Mouse (Mus musculus) frontal cortex, postnatal 10 days (tissue): ENCODE measurements at regions not wholly inside any gene's neighbourhood (a gene's known extent, or its start where the extent isn't known, plus 50 kb on each side); places are given as distances from the start of the nearest gene placed in this dataset.
"Not testable (repeated sequence)": the region's sequence is repeated elsewhere in the genome, so short reads cannot be mapped to it uniquely, and the experiment has no call there.

Source experiments
- DNase-seq, 2 experiments: peaks; one replicate each; pipeline ENCODE4 v3.0.0; 2022; ENCODE audit warnings: low spot score in 2 of 2, mixed read lengths in 1 of 2

DNA sequence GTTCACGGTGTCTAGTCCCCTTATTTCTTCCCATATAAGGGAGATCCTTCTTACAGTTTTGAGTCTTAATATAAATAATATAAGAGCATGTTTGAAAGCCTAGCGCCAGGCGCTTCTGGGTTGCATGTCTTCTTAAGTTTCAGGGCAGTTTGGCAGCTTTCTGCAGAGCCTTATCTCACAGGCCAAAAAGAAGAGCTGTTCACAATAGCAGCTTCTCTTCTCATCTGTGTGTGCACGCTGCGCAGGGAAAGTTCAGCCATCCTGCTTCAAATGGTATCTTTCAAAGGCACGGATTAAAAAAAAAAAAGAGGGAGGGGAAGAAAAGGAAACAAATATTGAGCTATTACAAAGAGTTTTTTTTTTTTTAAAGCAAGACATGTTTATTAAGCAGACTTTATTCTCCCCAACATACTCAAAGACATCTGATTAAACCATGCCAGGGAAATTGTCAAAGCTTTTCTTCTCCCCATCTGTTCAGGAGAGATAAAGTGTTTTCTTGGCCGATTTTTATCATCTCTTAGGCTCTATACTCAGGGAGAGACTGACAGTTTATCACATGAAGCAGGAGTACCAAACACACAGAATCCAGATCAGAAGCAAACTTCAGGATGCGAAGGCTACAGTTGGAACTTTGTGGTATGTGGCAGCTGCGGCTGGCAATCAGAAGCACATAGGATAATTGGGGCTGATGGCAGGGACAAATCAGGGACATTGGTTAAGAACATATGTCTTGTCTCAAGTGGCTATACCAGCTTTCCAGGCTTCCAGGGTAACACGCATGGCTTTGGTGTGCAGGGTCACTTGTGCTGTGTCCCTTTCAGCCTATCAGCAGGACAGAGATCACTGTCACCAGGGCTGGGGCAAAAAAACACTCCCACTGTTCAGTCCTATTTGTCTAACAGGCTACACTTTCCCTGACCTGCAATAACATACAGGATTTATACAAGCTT lies 206.9 kb upstream of the Pfkp start:
- no peak for DNase-seq

DNA sequence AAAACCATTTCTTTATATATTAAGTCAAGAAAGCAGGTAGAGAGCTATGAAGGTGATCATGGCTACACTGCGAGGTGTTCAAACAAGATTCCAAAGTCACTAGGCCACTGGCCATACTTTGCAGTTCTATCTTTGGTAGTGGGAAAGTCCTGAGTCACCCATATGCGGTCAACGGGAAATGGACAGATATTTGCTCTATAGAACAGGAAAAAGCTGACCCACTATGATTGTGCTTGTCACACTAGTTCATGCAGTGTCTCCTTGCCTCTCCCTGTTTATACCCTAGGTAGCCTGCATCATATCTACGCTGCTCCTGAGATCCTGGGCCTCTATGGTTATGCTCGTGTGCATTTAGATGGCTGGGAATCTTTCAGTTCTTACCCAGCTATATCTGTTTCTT lies 188.9 kb upstream of the Pfkp start:
- DNase-seq, result no peak

DNA sequence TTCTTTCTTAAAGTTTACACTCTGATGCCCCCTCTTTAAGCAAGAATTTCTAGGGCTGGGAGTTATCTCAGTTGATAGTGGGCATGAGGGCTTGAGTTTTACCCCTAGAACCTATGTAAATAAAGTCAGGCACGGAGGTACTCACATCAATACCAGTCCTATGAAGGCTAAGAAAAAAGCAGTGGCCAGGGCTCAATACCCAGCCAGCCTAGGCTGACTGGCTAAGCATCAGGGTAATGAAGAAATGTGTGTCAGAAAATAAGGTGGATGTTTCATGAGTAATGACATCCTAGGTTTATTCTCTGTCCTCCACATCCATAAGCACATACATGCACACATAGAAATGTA lies 188.5 kb upstream of the Pfkp start:
- no peak for DNase-seq

DNA sequence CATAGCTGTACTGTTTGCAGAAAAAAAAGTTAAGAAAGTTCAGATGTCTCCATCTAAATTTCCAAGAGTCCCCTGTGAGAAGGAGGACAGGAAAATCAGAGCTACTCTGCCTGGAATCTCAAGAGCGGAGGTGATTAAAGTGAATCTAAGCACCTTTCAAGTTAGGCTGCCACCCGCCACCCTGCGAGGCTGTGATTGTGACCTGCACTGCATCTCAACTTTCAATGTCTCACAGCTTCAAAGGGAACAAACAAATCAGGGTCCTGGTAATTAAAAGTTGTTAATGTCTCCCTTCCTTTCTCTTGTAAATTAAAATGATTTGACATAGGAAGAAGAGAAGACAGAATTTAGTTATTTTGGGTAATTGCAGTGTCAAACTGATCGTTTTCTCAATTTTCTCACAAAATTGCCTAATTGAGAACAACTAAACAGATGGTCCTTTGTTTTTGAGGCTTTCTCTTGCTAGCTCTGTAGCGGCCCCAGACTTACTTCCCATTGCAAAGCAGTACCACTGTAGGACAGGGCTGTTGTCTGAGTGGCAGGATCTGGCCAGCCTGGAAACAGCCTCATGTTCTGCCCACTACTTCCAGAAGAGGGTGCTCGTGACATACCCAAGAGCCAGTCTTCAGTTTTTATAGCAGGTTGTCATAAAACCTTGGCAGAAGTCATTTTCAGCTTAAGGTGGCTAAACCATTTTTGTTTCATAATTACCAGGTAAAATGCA lies 187.9 kb upstream of the Pfkp start:
- DNase-seq, result peak; percentile 22 to 61

DNA sequence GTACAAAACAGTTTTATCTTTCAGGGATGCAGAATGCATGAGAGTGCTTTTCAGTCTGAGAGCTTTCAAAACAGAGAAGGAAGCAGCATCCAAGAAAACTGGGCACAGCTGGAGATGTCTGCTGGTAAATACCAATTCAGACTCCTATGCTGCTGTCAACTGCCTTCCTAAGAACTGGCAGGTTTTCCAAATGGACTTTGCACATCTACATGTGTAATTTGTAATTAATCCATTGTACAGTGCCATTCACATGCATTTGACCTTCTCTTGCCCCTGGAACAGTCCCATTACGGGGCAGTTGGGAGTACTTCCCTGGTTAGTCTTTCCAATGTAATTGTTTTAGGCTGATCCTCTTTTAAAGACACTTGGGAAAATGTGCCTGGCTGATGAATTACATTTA lies 181.3 kb upstream of the Pfkp start:
- no peak for DNase-seq

DNA sequence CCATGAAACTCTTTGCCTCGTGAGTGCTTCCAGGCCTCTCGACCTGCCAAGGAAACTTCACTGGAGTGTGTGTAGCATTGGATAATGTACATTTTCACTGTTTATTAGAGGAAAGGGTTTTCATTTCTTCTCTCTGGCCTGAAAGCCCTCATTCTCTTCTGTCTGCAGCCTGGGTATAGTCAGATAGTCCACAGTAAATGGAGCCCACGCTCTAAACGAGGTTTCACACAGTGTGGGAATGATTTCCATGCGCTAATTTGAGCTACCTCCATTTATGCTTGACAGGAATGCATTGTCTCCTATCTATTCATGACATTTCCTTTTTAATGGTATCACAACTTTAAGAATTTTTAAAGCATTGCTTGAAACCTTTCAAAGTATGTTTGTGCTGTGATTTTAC lies 180.8 kb upstream of the Pfkp start:
- DNase-seq, result no peak

DNA sequence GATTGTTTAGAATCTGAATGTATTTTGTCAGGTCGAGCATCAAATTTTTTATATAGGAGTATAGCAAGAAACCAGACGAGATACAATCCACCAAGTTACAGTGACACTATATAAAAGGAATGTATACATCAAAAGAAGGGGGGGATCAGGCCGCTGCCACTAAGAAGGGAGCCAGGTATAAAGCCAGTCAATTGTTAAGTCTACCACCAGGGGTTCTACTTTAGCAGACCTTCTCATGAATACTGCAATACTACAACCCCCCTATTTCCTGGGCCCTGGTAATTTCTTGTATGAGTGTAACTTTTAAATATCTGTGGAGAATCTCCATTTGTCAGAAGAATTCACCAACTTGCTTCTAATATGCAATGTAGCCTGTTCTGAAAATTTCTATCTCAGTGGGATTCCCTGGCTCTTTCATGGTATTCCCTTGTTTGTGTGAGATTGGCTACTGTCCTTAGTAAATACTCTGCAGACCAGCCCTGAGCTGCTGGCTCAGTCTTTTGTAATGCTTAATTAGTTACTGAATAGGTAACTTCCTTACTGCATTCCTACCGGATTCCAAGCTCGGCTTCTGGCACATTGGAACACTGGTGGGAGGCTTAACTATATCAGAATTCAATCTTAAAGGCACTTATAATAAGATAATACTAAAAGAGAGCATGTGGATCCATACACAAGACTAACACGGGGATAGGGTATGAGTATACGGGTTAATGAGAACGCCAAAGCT lies 180.2 kb upstream of the Pfkp start:
- DNase-seq, result not testable (repeated sequence)

DNA sequence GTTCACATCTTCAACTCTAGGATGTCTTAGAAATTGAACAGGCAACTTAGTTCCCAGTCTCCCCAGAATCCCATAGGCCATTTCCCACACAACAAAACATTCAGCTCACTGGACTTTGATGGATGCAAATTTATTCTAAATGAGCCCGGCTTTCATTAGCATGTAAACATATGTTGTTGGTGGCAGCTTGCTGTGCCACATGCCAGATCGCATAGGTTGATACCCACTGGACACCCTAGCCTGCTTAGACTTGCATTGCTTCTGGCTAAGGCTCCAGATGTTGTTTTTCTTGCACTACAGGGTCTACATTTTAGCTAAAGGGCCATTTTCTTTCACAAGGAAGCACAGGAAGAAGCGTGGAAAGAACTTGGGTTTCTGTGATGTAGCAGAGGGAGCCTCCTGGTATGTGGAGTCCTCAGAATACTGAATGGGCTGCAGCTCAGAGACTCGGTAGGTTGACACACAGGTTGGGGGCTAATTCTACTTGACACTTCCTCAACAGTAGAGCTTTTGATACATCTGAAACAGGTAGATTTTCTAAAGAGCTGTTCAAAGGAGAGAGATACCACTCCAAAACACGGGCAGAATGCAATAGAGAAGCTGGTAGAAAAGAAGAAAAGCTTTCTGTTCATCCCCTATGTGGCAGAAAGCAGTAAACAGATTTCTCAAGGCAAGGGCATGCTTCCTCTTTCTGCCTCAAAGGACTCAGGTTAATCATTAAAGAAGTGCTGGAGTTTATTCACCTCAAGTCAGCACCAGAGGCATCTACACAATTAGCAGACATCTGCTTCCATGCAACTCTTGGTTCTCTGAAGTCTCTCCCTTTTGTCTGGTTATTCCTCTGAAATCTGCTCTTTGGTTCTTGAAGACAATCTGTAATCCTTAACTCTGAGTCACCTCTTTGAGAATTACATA lies 153.9 kb upstream of the Pfkp start:
- DNase-seq, result no peak

DNA sequence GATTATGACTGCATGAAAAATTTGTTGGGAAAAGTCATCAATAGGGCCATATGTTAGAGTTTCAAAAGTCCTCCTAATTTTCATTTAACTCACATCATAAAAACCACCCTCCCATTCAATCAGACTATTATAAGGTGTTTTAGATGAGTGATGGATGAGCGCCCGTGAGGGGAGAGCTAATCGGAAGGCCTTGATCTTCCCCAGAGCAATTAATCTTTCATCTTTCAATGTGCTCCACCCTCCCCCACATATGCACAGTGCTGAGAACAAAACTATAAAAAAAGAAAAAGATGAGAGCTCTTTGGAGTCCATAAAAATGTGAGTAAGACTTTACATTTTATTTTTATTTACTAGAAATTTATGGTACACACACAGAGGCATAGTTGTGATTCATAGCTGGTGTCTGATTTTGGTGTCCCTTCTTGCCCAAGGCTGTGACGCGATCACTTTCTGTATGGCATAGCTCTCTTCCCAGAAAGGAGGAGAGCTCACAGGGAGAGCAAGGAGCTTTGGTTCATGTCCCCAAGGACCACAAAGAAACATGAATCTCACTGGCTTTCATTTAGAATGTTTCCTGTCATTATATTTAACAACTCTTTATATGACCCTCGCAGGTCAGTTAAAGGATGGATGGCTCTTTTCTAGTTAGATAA lies 119.5 kb upstream of the Pfkp start:
- no peak for DNase-seq

DNA sequence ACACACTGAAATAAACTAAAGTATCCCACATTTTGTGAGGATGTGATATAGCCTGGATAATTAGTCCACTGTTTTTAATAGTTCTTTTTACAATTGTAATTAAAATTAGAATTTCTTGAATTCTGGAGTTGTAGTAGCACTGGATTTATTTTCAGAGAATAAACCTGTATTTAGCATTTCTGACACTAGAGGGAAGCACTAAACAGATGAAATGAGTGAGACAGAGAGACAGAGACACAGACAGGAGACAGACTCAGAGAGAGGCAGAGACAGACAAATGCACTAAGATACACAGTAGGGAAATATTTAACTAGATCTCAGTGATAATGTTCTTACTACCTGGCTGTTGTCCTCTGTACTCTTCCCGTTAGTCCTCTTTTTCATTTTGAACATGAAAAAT lies 108.6 kb upstream of the Pfkp start:
- no peak for DNase-seq

DNA sequence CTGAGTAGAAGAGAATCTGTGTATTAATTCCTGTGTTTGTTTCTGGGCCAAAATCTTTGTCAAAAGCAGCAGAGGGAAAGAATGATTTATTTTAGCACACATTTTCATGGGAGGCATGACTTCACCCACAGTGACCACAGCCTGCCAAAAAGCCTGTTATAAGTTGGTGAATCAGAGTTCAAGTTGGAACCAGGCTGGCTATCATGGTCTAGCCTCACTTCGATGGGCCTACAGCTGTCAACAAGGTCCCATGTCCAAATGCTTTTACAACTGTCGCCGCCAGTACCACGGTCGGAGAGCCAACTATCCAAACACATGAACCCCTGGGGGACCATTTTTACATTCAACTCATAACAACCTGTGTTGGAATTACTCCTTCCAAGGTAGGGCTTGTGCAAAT lies 103.0 kb upstream of the Pfkp start:
- DNase-seq, result no peak

DNA sequence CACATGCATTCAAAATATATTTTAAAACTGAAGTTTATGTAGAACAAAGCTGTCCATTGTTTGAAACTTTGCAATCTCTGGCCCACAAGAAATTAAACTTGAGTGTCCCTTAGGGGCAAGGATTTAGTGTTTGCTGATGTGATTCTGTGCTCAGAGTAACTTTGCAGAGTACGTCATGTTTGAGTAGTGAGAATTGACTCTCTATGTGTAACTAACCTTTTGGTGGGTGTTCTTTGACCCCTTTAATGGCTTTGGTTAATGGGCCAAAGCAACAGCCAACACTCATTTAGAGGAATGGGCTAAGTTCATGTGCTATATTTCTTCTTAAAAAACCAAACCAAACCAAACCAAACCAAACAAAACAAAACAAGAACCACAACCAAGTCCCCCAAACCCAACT lies 102.6 kb upstream of the Pfkp start:
- no peak for DNase-seq

DNA sequence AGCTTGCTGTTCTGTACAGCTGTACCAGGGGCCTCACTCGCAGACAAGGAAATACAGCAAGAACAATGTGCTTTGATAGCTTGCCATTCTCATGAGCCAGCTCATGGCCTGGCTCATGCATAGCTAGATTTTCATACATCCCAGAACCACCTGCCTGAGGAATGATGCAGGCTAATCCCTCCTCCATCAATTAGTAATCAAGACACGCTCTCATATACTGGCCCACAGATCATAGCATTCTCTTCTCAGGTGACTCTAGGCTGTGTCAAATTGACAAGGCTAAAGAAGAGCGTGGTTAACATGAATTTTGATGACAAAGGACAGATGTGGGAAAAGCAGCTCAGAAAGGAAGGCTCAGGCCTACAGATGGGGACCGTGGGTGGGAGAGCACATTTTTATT lies 93.3 kb upstream of the Pfkp start:
- DNase-seq, result no peak

DNA sequence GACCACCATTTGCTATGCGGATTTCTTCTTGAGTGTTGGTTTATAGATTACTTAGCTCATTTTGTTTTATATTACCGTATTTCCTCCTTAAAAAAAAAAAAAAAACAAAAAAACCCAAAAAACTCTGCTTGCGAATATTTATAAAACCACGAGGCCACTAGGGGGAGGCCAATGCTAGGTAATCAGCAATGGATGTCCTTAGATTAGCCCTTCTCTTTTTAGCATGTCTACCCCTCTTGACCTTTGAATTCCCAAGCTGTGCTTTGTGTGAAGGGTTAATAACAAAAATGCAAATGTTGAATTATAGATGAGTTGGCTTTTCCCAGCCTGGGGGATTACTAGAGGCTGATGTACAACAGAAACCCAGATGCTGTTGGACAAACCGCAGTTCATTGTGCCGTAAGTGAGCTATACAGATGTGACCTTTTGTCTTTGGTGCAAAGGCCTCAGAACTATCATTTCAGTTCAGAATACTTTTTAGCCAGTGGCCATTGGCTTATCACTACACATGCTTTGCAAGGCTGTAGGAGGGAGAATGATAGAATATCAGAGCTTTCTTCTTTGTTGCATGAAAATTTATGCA lies 88.5 kb upstream of the Pfkp start:
- no peak for DNase-seq
